Mouse (Mus musculus): ENCODE measurements around the gene Itgb4. TPM values are rescaled to one million over a fixed set of nuclear protein-coding genes. Genes with fewer than 3 reads are reported as not detected.

Itgb4 gene
- total and polyA plus RNA-seq, 3 experiments: 0.69 to 0.85 TPM; not detected in 1

GRCm38 (mm10) chr11:116002894-116003293 lies 28.4 kb downstream of the Itgb4 start:
- Histone ChIP-seq H3K36me3 (ENCODE audit: control insufficient read depth in 1 of 2, insufficient read depth in 2 of 2, low read length in 2 of 2) (peaks cover 0 to 11% of the 10 kb centered on the region in 2 experiments; a peak in 2 of 4 replicates), H3K9me3 (replicated peaks; ENCODE audit: insufficient read depth, low read length) (no peaks in the 10 kb centered on the region), H3K27ac (ENCODE audit: control insufficient read depth, low read depth, low read length) (no peak overlapping the region), H3K4me1 (ENCODE audit: control insufficient read depth in 1 of 2, insufficient read depth in 2 of 2, low read length in 2 of 2) (peaks cover 6 to 23% of the 10 kb centered on the region in 2 experiments), H3K4me3 (ENCODE audit: control insufficient read depth in 1 of 2, insufficient read depth in 1 of 2, low read depth in 2 of 2, low read length in 2 of 2) (no peak overlapping the region), H3K27me3 (ENCODE audit: control insufficient read depth in 1 of 2, insufficient read depth in 2 of 2, low read length in 2 of 2) (no peaks in the 10 kb centered on the region), H3K9ac (ENCODE audit: control insufficient read depth, low read depth, low read length, poor library complexity, severe bottlenecking) (no peak overlapping the region), H3K79me2 (ENCODE audit: control insufficient read depth, insufficient read depth, low read length, poor library complexity) (no peaks in the 10 kb centered on the region; the same call in 1 of the 2 replicates)
- TF ChIP-seq CTCF (IDR thresholded peaks at IDR 0.05 in 2 of 3, conservative IDR thresholded peaks at IDR 0.05 in 1 of 3; ENCODE audit: control insufficient read depth in 1 of 3, insufficient read depth in 1 of 3, low read depth in 2 of 3, low read length in 3 of 3, poor library complexity in 1 of 3, severe bottlenecking in 1 of 3) (peak; percentile 37 to 54 (median 50); a peak in 5 of 6 replicates), MAFK (IDR thresholded peaks at IDR 0.05; ENCODE audit: borderline replicate concordance, low read depth, low read length) (no peak), SMC3 (IDR thresholded peaks at IDR 0.05; ENCODE audit: low read depth, low read length) (peak; percentile 38; the same call in 1 of the 2 replicates), RAD21 (IDR thresholded peaks at IDR 0.05; ENCODE audit: low read depth, low read length) (peak; percentile 29)
- DNase-seq (ENCODE audit: low read depth, low spot score): peak; percentile 63

- peak overlapping the region; percentile 46 to 56 for H3K4me3 ChIP-seq (ENCODE audit: control insufficient read depth in 1 of 2, insufficient read depth in 1 of 2, low read depth in 2 of 2, low read length in 2 of 2)
- DNase-seq (ENCODE audit: low read depth, low spot score): peak; percentile 85
- TF ChIP-seq GATA1 (IDR thresholded peaks at IDR 0.05; ENCODE audit: low read depth, low read length) (peak; percentile 50), ZMIZ1 (IDR thresholded peaks at IDR 0.05; ENCODE audit: low read depth, low read length) (peak; percentile 20; the same call in 1 of the 2 replicates), E2F4 (IDR thresholded peaks at IDR 0.05; ENCODE audit: borderline replicate concordance, low read depth, low read length) (no peak), SMC3 (IDR thresholded peaks at IDR 0.05; ENCODE audit: low read depth, low read length) (no peak), EP300 (IDR thresholded peaks at IDR 0.05; ENCODE audit: low read depth in 1 of 2, low read length in 2 of 2) (peak; percentile 69 to 83; a peak in 3 of 4 replicates), ZC3H11A (IDR thresholded peaks at IDR 0.05; ENCODE audit: low read depth, low read length) (no peak), TAL1 (IDR thresholded peaks at IDR 0.05; ENCODE audit: low read length) (peak; percentile 68), CHD2 (IDR thresholded peaks at IDR 0.05; ENCODE audit: low read length) (peak; percentile 12; the same call in 1 of the 2 replicates), SIN3A (IDR thresholded peaks at IDR 0.05; ENCODE audit: low read length) (no peak), MYC (IDR thresholded peaks at IDR 0.05; ENCODE audit: low read depth, low read length) (0 out of 2 replicates have a peak, but pooled peaks have one; percentile 33), MYB (IDR thresholded peaks at IDR 0.05; ENCODE audit: low read depth, low read length) (no peak), MAZ (IDR thresholded peaks at IDR 0.05; ENCODE audit: low read depth, low read length) (no peak; the same call in 1 of the 2 replicates), JUND (IDR thresholded peaks at IDR 0.05; ENCODE audit: low read depth, low read length) (no peak), MAFK (IDR thresholded peaks at IDR 0.05; ENCODE audit: borderline replicate concordance, low read depth, low read length) (no peak), POLR2AphosphoS5 (IDR thresholded peaks at IDR 0.05; ENCODE audit: borderline replicate concordance, low read depth, low read length) (no peak), GABPA (IDR thresholded peaks at IDR 0.05; ENCODE audit: low read depth, low read length) (no peak), USF1 (IDR thresholded peaks at IDR 0.05; ENCODE audit: low read depth, low read length) (no peak), MEF2A (IDR thresholded peaks at IDR 0.05; ENCODE audit: extremely low read depth, insufficient replicate concordance, low read depth, low read length, poor library complexity, severe bottlenecking) (no peak), UBTF (IDR thresholded peaks at IDR 0.05; ENCODE audit: borderline replicate concordance, insufficient read depth, low read depth, low read length) (no peak), ELF1 (IDR thresholded peaks at IDR 0.05; ENCODE audit: low read depth, low read length) (no peak; the same call in 1 of the 2 replicates), MAX (IDR thresholded peaks at IDR 0.05; ENCODE audit: low read length) (no peak; the same call in 1 of the 2 replicates), MXI1 (IDR thresholded peaks at IDR 0.05; ENCODE audit: low read depth, low read length) (no peak), RCOR1 (IDR thresholded peaks at IDR 0.05; ENCODE audit: low read depth, low read length) (no peak; the same call in 1 of the 2 replicates), KAT2A (conservative IDR thresholded peaks at IDR 0.05; ENCODE audit: low read depth, low read length) (no peak), NRF1 (IDR thresholded peaks at IDR 0.05; ENCODE audit: insufficient read depth, low read depth, low read length, poor library complexity, severe bottlenecking) (no peak), TCF12 (IDR thresholded peaks at IDR 0.05; ENCODE audit: low read depth, low read length) (peak; percentile 32; the same call in 1 of the 2 replicates), NELFE (IDR thresholded peaks at IDR 0.05; ENCODE audit: low read depth, low read length) (no peak)
Measured at GRCm38 (mm10) chr11:116004186-116004823, 29.8 kb downstream of the Itgb4 start.

More at GRCm38 (mm10) chr11:116004186-116004823, 29.8 kb downstream of the Itgb4 start:
- no peaks in the 10 kb centered on the region for H3K27me3 ChIP-seq (ENCODE audit: control insufficient read depth in 1 of 2, insufficient read depth in 2 of 2, low read length in 2 of 2)
- no peaks in the 10 kb centered on the region; the same call in 1 of the 2 replicates for H3K79me2 ChIP-seq (ENCODE audit: control insufficient read depth, insufficient read depth, low read length, poor library complexity)
- peak overlapping the region; percentile 80 for H3K9ac ChIP-seq (ENCODE audit: control insufficient read depth, low read depth, low read length, poor library complexity, severe bottlenecking)
- no peaks in the 10 kb centered on the region for H3K9me3 ChIP-seq (replicated peaks; ENCODE audit: insufficient read depth, low read length)
- H3K36me3 ChIP-seq (ENCODE audit: control insufficient read depth in 1 of 2, insufficient read depth in 2 of 2, low read length in 2 of 2): peaks cover 0 to 8% of the 10 kb centered on the region in 2 experiments; a peak in 2 of 4 replicates
- H3K27ac ChIP-seq (ENCODE audit: control insufficient read depth, low read depth, low read length): peak overlapping the region; percentile 77
- H3K4me1 ChIP-seq (ENCODE audit: control insufficient read depth in 1 of 2, insufficient read depth in 2 of 2, low read length in 2 of 2): peaks cover 5 to 17% of the 10 kb centered on the region in 2 experiments

Data from MEL (cell line).